Mouse (Mus musculus) limb, embryonic 14.5 days (tissue): ENCODE measurements at regions not wholly inside any gene's neighbourhood (a gene's known extent, or its start where the extent isn't known, plus 50 kb on each side); places are given as distances from the start of the nearest gene placed in this dataset.

Source experiments
- ATAC-seq: fragments of 200-750 bp; cut with Nextera tagmentation; 2 replicates; pipeline ENCODE4 v1.8.0; 2017; ENCODE audit warnings: low read depth, moderate number of reproducible peaks, moderate TSS enrichment; ENCODE audit not compliant: low FRiP score
- DNase-seq: peaks from one replicate; pipeline ENCODE4 v3.0.0-alpha.2; 2015; ENCODE audit warnings: low spot score
- H3K27ac ChIP-seq: fragments of 300-500 bp; sonication (generic); replicated peaks from 2 replicates; pipeline ENCODE4 v1.5.1; 2014; ENCODE audit warnings: low read depth, mild to moderate bottlenecking, low read length, moderate library complexity, mixed read lengths
- H3K27me3 ChIP-seq: fragments of 300-500 bp; sonication (generic); 2 replicates; pipeline ENCODE4 v1.6.1; 2014; ENCODE audit warnings: low read length, mixed read lengths; ENCODE audit not compliant: control insufficient read depth, insufficient read depth
- H3K36me3 ChIP-seq: fragments of 300-500 bp; sonication (generic); 2 replicates; pipeline ENCODE4 v1.6.1; 2014; ENCODE audit warnings: mild to moderate bottlenecking, low read length, moderate library complexity, mixed read lengths; ENCODE audit not compliant: control insufficient read depth, insufficient read depth
- H3K4me1 ChIP-seq: fragments of 300-500 bp; sonication (generic); 2 replicates; pipeline ENCODE4 v1.6.1; 2014; ENCODE audit warnings: antibody characterized with exemption, low read length, mixed read lengths; ENCODE audit not compliant: control insufficient read depth, insufficient read depth
- H3K4me2 ChIP-seq: fragments of 300-500 bp; sonication (generic); replicated peaks from 2 replicates; pipeline ENCODE4 v1.6.1; 2014; ENCODE audit warnings: low read depth, mild to moderate bottlenecking, low read length, moderate library complexity; ENCODE audit not compliant: severe bottlenecking
- H3K4me3 ChIP-seq: fragments of 300-500 bp; sonication (generic); replicated peaks from 2 replicates; pipeline ENCODE4 v1.5.1; 2014; ENCODE audit warnings: low read length
- H3K9ac ChIP-seq: fragments of 300-500 bp; sonication (generic); 2 replicates; pipeline ENCODE4 v1.6.1; 2014; ENCODE audit warnings: mild to moderate bottlenecking, low read depth, low read length, moderate library complexity; ENCODE audit not compliant: severe bottlenecking
- H3K9me3 ChIP-seq: fragments of 300-500 bp; sonication (generic); 2 replicates; pipeline ENCODE4 v1.6.1; 2016; ENCODE audit warnings: low read length; ENCODE audit not compliant: control insufficient read depth
- POLR2A ChIP-seq: fragments of 200-500 bp; IDR thresholded peaks from 2 replicates; pipeline ENCODE4 v1.8.0; 2012; ENCODE audit warnings: inconsistent platforms, mild to moderate bottlenecking, moderate library complexity, borderline replicate concordance; ENCODE audit not compliant: insufficient read depth, insufficient read length; ENCODE audit errors: extremely low read depth
- WGBS: fragments of 180-500 bp; shearing (Covaris S2); extraction: QIAGEN DNeasy Blood & Tissue Kit; methylation state at CpG from one replicate; pipeline ENCODE4 v1.1.7; 2014; 5-methylcytosine and 5-hydroxymethylcytosine counted together

GRCm38 (mm10) chr12:68977276-68977675 is 181.7 kb downstream of the Rps29 start:
- Histone ChIP-seq H3K4me3 (no peak overlapping the region), H3K36me3 (no peaks in the 10 kb centered on the region), H3K4me2 (no peak overlapping the region), H3K4me1 (no peaks in the 10 kb centered on the region), H3K9me3 (no peaks in the 10 kb centered on the region), H3K27ac (no peak overlapping the region), H3K27me3 (no peaks in the 10 kb centered on the region), H3K9ac (no peak overlapping the region)
- DNase-seq (no peak), ATAC-seq (no peak)
- TF ChIP-seq POLR2A = no peak
- WGBS = 57% methylated on average over 4 of the region's 4 CpGs

GRCm38 (mm10) chr12:68947240-68947639 is 211.7 kb downstream of the Rps29 start:
- Histone ChIP-seq H3K9me3 (no peaks in the 10 kb centered on the region), H3K9ac (no peak overlapping the region), H3K4me3 (no peak overlapping the region), H3K27me3 (no peaks in the 10 kb centered on the region), H3K36me3 (no peaks in the 10 kb centered on the region), H3K4me2 (no peak overlapping the region), H3K4me1 (no peaks in the 10 kb centered on the region), H3K27ac (no peak overlapping the region)
- no peak for TF ChIP-seq POLR2A
- 81% methylated on average over 2 of the region's 2 CpGs for WGBS
- ATAC-seq (no peak), DNase-seq (no peak)

DNA sequence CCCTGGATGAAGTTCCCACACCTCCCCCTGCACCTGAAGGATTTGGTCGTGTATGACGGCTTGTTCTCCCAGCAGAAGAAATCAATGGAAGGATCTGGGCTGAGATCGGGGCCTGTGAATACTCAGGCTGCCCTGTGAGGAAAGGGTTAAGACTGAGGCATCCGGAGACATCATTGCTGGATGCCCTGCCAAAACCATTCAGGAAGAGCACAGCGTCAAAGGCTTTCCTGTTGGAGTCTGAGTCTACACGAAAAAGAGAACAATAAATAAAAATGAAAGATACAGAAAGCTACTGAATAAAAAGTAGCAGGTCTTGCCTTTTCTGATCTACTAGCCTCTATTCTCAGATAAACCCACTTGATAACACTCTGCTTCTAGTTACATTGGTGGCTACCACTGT is 248.4 kb downstream of the Rps29 start:
- no peak for TF ChIP-seq POLR2A
- Histone ChIP-seq H3K9me3 (no peaks in the 10 kb centered on the region), H3K9ac (no peak overlapping the region), H3K4me2 (no peak overlapping the region), H3K36me3 (no peaks in the 10 kb centered on the region), H3K4me1 (no peaks in the 10 kb centered on the region), H3K27ac (no peak overlapping the region), H3K4me3 (no peak overlapping the region), H3K27me3 (no peaks in the 10 kb centered on the region)
- DNase-seq (peak; percentile 16), ATAC-seq (no peak)
- 42% methylated on average over 6 of the region's 6 CpGs for WGBS

- no peak for TF ChIP-seq POLR2A
- no peak for ATAC-seq
These were observed 254.2 kb downstream of the Rps29 start for GRCm38 (mm10) chr12:68904770-68905169.

GRCm38 (mm10) chr12:68889141-68889540 is 269.8 kb downstream of the Rps29 start:
- H3K9me3 ChIP-seq = no peaks in the 10 kb centered on the region
- ATAC-seq (no peak), DNase-seq (no peak)
- no peaks in the 10 kb centered on the region for H3K36me3 ChIP-seq
- H3K27ac ChIP-seq = no peak overlapping the region
- no peaks in the 10 kb centered on the region for H3K4me1 ChIP-seq
- no peaks in the 10 kb centered on the region for H3K27me3 ChIP-seq
- TF ChIP-seq POLR2A = no peak
- no peak overlapping the region for H3K4me2 ChIP-seq
- H3K9ac ChIP-seq = no peak overlapping the region
- no peak overlapping the region for H3K4me3 ChIP-seq
- WGBS = 36% methylated on average over 3 of the region's 3 CpGs

More at GRCm38 (mm10) chr12:68904770-68905169, 254.2 kb downstream of the Rps29 start:
- Histone ChIP-seq H3K27ac (no peak overlapping the region), H3K4me1 (no peaks in the 10 kb centered on the region; the same call in 1 of the 2 replicates), H3K27me3 (no peaks in the 10 kb centered on the region), H3K9me3 (no peaks in the 10 kb centered on the region), H3K4me2 (no peak overlapping the region), H3K36me3 (no peaks in the 10 kb centered on the region), H3K4me3 (no peak overlapping the region), H3K9ac (no peak overlapping the region)
- WGBS = 87% methylated on average over 1 of the region's 1 CpGs
- no peak for DNase-seq

GRCm38 (mm10) chr12:68882503-68882902 is 276.5 kb downstream of the Rps29 start:
- Histone ChIP-seq H3K9me3 (no peaks in the 10 kb centered on the region), H3K9ac (no peak overlapping the region), H3K4me1 (no peaks in the 10 kb centered on the region), H3K4me2 (no peak overlapping the region), H3K36me3 (no peaks in the 10 kb centered on the region), H3K27me3 (no peaks in the 10 kb centered on the region), H3K27ac (no peak overlapping the region), H3K4me3 (no peak overlapping the region)
- DNase-seq = no peak
- 65% methylated on average over 6 of the region's 6 CpGs for WGBS
- no peak for ATAC-seq
- no peak for TF ChIP-seq POLR2A
